Mouse (Mus musculus) layer of hippocampus, postnatal 14 days (tissue): ENCODE data around the gene Olfr599. TPM values are rescaled to one million over a fixed set of nuclear protein-coding genes. Genes with fewer than 3 reads are reported as not detected.
"Not testable (repeated sequence)": the region's sequence is repeated elsewhere in the genome, so short reads cannot be mapped to it uniquely, and the experiment has no call there.

Experiments
- DNase-seq, 2 experiments: peaks; one replicate each; pipeline ENCODE4 v3.0.0; 2021 to 2022; ENCODE audit warnings: low spot score in 2 of 2, mixed read lengths in 1 of 2
- long read RNA-seq, 2 experiments: library from polyadenylated mRNA; stranded (forward); transcript quantifications; one replicate each; pipeline ENCODE4 v2.0.0; 2021
- total RNA-seq, 2 experiments: library from RNA; stranded (reverse); gene quantifications; 2 replicates each; pipeline ENCODE4 v1.2.3; 2021

The Olfr599 gene
- total RNA-seq, result not detected
- long read RNA-seq, experiment 1, result 0 reads
- long read RNA-seq, experiment 2, result 0 reads

DNA sequence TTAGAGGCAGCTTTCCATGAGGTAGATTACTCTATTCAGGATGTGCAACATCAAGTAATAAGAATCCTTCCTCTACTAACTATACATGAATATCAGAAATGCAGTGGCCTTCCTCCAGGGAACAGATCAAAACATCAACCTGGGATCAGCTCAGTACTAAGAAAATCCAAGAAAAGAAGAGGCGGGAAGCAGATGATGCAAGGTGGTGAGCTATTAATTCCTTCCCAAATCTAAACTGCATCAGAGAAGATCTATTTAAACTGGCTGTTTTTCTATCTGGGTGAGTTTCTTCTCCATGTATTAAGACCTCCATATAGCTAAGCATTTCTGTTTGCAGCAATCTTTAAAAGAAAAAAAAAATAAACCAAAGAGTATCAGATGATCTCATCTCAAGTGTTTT lies at the start of gene Olfr599:
TSS of gene Olfr599 (plus strand) at position 301 of the 400 bp plus-strand sequence.
- no peak for DNase-seq

- DNase-seq, result not testable (repeated sequence)
These were observed 30.4 kb upstream of the Olfr599 start, which contains the start of gene Olfr596 for GRCm38 (mm10) chr7:103305348-103305747. Gene Olfr596, plus strand, starts transcription at chr7:103305648.

- not testable (repeated sequence) for DNase-seq
These were observed 19.7 kb upstream of the Olfr599 start, which contains the start of gene Olfr597 for GRCm38 (mm10) chr7:103316015-103316414. Gene Olfr597, plus strand, starts transcription at chr7:103316315.

DNA sequence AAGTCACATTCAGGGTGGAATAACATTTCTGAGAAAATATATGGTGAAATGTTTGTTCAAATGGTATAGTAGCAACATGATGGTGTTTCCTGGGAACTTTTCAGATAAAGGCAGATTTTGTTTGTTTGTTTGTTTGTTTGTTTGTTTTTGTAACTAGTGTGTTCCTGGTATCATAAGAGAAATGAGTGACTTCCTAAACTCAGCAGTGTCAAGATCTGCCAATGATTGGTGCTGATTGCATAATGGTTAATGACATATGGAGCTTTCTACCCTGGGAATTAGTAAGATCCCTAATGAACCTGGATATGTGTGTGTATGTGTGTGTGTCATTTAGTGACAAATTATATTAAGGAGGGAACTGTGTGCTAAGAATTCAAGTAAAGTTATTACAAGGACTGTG lies 12.4 kb upstream of the Olfr599 start, which contains the start of gene Olfr598:
TSS of gene Olfr598 (plus strand) at position 301 of the 400 bp plus-strand sequence.
- DNase-seq, result no peak

GRCm38 (mm10) chr7:103349569-103349968 lies 13.9 kb downstream of the Olfr599 start, which contains the start of gene Olfr600:
Gene Olfr600, minus strand, starts transcription at chr7:103349669.
- no peak for DNase-seq

GRCm38 (mm10) chr7:103362555-103362954 lies 26.8 kb downstream of the Olfr599 start, which contains the start of gene Olfr601:
Gene Olfr601, minus strand, starts transcription at chr7:103362655.
- no peak for DNase-seq

DNA sequence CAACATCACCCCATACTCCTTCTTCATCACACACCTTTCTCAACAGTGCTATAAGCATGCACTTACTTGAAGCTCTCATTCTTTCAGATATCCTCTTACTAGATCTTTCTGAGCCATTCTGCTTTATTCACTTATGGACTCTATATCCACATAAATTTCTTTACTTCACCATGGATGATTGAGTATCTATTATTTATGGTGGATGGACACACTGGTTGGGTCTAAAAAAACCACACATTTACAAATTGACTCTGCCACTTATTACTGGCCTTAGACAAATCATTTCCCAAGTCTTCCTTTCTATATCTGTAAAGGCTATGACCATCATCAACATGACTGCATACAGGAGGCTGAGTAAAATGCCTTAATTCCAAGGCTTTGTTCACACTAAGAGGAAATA lies 50.4 kb downstream of the Olfr599 start, which contains the start of gene Olfr603:
TSS of gene Olfr603 (minus strand) at position 101 of the 400 bp plus-strand sequence.
- DNase-seq, result no peak

Other genes with a start within 250 kb of the Olfr599 start
- gene Olfr585, start 238.2 kb upstream of the Olfr599 start, total RNA-seq, result not detected
- gene Olfr586, start 210.3 kb upstream of the Olfr599 start, total RNA-seq, result not detected
- gene Olfr588-ps1, start 195.0 kb upstream of the Olfr599 start, total RNA-seq, result not detected
- not detected for gene Olfr589, start 179.6 kb upstream of the Olfr599 start, total RNA-seq
- not detected for gene Olfr591, start 157.6 kb upstream of the Olfr599 start, total RNA-seq
- gene Olfr592, start 151.1 kb upstream of the Olfr599 start, total RNA-seq, result not detected
- not detected for gene Olfr593, start 124.1 kb upstream of the Olfr599 start, total RNA-seq
- not detected for gene Olfr594, start 118.9 kb upstream of the Olfr599 start, total RNA-seq
- gene Usp17ld, start 83.4 kb upstream of the Olfr599 start, total RNA-seq, result not detected
- gene Olfr596, start 30.3 kb upstream of the Olfr599 start, total RNA-seq, result not detected
- gene Olfr597, start 19.6 kb upstream of the Olfr599 start, total RNA-seq, result not detected
- not detected for gene Olfr598, start 12.3 kb upstream of the Olfr599 start, total RNA-seq
- not detected for gene Olfr600, start 13.8 kb downstream of the Olfr599 start, total RNA-seq
- gene Olfr601, start 26.7 kb downstream of the Olfr599 start, total RNA-seq, result not detected
- gene Olfr603, start 50.3 kb downstream of the Olfr599 start, total RNA-seq, result not detected
- gene Usp17lc, start 79.2 kb downstream of the Olfr599 start, total RNA-seq, result not detected
- gene Olfr605, start 109.5 kb downstream of the Olfr599 start, total RNA-seq, result not detected
- gene Olfr606, start 113.1 kb downstream of the Olfr599 start, total RNA-seq, result not detected
- gene Olfr607, start 128.2 kb downstream of the Olfr599 start, total RNA-seq, result not detected
- not detected for gene Olfr608, start 134.0 kb downstream of the Olfr599 start, total RNA-seq
- not detected for gene Olfr609, start 162.1 kb downstream of the Olfr599 start, total RNA-seq
- not detected for gene Olfr610, start 176.2 kb downstream of the Olfr599 start, total RNA-seq
- not detected for gene Olfr611, start 184.9 kb downstream of the Olfr599 start, total RNA-seq
- not detected for gene Olfr612, start 206.8 kb downstream of the Olfr599 start, total RNA-seq
- not detected for gene Olfr613, start 212.2 kb downstream of the Olfr599 start, total RNA-seq
- not detected for gene Olfr615, start 220.2 kb downstream of the Olfr599 start, total RNA-seq
- gene Olfr616, start 233.2 kb downstream of the Olfr599 start, total RNA-seq, result not detected
- gene Olfr617, start 237.1 kb downstream of the Olfr599 start, total RNA-seq, result not detected